Mouse (Mus musculus) E14TG2a.4 (cell line): ENCODE measurements around the gene Mcm6.

ENCODE experiments used
- CTCF ChIP-seq: conservative IDR thresholded peaks from 2 replicates; pipeline ENCODE4 v1.5.1; 2014; ENCODE audit warnings: low read length
- NANOG ChIP-seq: IDR thresholded peaks from 2 replicates; pipeline ENCODE4 v1.6.1; 2014; ENCODE audit warnings: borderline replicate concordance, low read length, mixed read lengths

DNA sequence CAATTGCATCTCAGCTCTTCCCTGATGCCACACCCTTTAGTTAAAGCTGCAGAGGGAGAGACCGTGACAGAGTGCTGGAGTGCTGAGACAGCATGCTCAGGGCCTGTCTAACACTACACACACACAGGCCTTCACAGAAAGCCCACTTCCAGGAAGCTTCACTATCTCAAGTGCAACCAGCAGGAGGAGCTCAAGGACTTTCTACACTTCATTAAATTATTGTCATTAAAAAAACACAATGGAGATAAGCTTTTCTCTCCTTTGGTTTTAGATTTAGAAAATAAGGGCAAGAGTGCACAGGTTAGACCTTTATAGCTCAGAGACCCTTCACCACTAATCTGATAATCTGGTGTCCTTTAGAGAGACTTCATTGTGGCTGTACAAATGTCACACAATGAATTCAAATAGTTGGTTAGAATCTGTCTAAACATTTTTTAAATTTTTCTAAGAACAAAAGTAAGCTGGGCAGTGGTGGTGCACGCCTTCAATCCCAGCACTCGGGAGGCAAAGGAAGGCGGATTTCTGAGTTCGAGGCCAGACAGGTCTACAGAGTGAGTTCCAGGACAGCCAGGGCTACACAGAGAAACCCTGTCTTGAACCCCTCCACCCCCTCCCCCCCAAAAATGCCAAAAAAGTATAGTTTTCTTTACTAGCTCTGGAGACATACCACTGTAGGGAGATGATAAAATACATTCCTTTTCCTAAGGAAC, 9.4 kb upstream of the Mcm6 start:
- TF ChIP-seq CTCF (peak; percentile 42; the same call in 1 of the 2 replicates), NANOG (no peak)
